Mouse (Mus musculus) testis, adult 2 months (tissue): ENCODE measurements at regions not wholly inside any gene's neighbourhood (a gene's known extent, or its start where the extent isn't known, plus 50 kb on each side); places are given as distances from the start of the nearest gene placed in this dataset.

Experiments used
- CTCF ChIP-seq: fragments of 200-500 bp; IDR thresholded peaks from 2 replicates; pipeline ENCODE4 v1.5.1; 2012; ENCODE audit warnings: low read depth, mild to moderate bottlenecking, inconsistent platforms, low read length, moderate library complexity; ENCODE audit not compliant: control insufficient read depth, insufficient read depth, insufficient replicate concordance
- POLR2A ChIP-seq: fragments of 200-500 bp; IDR thresholded peaks from 2 replicates; pipeline ENCODE4 v1.6.1; 2012; ENCODE audit warnings: low read depth, mild to moderate bottlenecking, inconsistent platforms, low read length, moderate library complexity; ENCODE audit not compliant: control insufficient read depth

DNA sequence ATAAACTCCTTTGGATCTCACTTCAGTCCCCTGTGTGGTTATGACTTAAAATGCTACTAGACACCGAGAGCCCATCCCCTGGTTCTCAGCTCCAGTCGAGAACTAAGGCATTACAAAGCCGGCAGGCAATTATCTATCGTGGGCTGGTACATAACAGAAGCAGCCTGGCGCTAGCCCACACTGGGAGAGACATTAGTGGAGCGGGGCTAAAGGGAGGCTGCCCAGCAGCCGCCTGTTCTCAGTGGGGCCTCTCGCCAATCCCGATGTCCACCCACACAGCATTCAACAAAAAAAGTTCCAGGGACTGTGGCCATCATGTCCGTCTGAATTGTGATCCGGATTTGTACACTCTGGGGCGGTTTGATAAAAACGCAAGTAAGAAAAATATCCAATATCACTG is 361.5 kb downstream of the Pdcd6ip start:
- TF ChIP-seq POLR2A (no peak), CTCF (no peak)
